Mouse (Mus musculus): Measurements from ENCODE around the gene Ssr2. TPM values are rescaled to one million over a fixed set of nuclear protein-coding genes. Genes with fewer than 3 reads are reported as not detected.
A peak's percentile ranks its signal among the peaks of the same experiment; 100 is the strongest.
"Not testable (repeated sequence)": the region's sequence is repeated elsewhere in the genome, so short reads cannot be mapped to it uniquely, and the experiment has no call there.

Ssr2 gene
- polyA plus RNA-seq, 2 experiments from 2014 or later, result 160 to 161 TPM

DNA sequence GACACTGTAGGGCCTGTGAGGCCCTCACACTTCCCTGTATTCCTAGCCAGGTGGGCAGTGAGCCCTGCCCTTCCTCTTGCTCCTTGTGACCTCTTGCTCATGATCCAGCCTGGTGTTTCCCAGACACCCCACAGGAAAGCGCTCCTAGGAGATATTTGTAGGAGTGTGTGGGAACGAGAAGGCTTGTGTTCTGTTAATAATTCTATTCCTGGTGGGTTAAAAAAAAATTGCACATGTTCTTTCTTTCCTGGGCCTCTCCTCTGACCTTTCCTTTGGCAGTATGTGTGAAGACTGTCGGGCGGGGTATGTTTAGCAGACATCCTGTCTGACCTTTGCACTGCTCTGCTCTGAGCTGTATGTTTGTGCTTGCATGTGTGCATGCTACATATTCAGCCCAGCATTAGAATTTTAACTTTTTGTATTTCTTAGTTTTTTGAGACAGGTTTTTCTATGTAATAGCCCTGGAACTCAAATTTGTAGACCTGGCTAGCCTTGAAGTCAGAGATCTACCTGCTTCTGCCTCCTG lies 9.1 kb upstream of the Ssr2 start:
- ATAC-seq, result peak; percentile 49

DNA sequence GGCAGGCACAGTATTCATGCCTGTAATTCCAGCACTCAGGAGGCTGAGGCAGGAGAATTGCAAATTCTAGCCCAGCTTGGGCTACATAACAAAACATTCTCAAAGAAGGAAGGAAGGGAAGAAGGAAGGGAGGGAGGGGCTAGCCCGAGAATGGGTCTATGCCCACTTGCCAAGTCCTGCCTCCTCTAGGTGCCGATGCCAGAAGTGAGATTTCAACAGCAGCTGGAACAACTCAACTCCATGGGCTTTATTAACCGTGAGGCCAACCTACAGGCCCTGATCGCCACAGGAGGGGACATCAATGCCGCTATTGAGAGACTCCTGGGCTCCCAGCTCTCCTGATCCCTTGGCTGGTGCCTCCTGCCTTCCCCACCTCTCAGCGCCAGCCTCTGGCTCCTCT lies 7.8 kb upstream of the Ssr2 start:
- no peak for ATAC-seq

DNA sequence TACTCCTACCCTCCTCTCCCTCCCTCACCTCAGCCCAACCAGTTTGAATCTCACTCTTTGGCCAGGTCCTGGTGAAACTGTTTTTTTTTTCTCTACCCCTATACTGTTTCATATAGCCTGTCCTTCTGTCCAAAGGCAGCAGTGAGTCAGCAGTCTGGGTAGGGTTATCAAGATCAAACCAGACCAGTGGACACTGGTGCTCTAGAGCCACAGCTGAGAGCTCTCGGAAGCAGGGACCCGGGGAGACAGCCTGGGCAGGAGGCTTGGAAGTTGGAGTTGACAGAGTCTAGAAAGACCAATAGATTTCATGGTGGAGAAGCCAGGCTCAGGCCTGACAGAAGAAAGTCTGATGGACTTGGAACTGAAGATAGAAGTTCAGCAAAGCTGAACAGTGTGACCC lies 7.1 kb upstream of the Ssr2 start:
- ATAC-seq, result no peak

DNA sequence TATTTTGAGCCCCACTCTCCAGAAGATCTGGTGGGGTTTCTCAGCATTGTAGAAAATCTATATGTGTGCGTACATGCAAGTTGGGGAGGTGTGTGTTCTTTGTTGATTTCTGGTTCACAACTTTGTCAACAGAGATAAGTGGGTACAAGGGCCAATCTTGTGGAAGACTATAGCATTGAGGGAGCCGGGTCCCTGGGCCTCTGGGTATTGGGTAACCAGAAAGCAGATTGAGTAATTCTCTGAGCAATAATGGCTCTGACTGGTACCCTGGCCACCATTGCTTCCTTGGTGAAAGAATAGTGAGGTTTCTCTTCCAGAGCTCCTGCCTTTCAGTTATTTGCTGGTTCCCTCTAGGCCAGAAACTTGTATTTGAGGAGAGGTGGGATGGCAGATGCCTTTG lies 6.6 kb upstream of the Ssr2 start:
- no peak for ATAC-seq

DNA sequence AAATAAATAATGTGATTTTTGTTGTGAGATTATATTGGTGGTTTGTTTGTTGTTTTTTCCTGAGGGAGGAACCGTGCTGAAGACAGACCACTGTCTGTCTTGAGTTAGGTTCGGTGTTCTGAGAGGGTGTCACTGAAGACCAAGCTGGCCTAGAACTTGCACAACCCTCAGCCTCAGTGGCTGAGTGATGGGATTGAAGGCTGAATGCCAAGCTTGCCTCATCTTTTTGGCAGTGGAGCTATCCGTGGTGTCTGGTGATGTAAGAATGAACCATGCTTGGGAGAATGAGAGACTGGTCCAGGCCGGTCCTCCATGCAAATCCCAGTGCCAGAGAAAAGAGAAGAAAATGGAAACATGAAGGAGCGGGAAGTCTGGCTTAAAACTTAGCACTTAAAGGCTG lies 6.0 kb upstream of the Ssr2 start:
- no peak for ATAC-seq

DNA sequence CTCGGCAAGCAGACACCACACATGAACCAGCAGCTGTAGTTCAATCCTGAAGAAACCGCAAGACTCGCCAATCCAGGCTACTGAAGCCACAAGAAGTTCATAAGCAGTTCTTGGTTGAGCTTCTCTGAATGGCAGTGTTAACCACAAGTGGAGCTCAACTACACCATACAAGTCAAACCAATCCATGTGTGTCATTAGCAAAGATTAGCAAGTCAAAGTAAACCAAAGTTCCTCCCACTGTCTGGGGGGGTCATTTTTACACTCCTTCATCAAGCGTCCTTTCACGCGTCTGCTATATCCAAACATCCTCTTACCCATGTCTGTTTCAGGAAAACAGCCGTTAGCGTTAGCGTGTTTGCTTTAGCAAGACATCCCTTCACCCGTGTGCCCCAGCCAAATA lies 5.3 kb upstream of the Ssr2 start:
- no peak for ATAC-seq

DNA sequence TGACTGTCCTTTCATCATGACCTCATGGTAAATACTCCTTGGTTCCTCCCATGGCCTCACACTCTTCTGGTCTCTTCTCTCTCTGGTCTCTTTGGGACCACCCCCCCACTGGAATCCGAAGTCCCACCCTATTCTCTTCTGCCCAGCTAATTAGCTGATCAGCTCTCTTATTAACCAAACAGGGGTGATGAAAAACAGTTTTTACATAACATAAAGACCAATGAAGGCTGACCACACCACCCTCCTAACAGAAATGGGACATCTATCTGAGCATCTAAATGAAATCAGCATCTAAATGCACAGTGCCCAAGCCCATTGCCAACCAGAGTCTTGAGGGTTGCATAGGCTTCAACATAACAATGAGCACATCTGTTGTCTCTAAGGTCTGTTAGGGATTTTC lies 3.8 kb upstream of the Ssr2 start:
- no peak for ATAC-seq

DNA sequence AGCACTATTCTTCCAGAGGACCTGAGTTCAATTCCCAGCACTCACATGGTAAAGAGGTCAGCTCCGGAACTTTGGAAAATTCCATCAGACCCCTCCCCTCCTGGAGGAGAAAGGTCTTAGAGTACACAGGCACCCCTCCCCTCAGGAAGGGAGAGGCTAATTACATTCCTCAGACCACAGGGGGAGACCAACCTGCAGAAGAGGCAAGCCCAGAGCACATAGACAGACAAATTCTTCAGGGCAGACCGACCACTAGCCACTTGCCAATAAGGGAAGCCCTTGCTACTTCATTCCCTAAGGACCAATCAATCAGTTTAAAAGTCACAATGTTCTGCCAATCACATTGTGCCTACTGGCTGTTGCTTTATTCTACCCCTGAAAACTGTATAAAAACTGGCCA lies 2.8 kb upstream of the Ssr2 start:
- no peak for ATAC-seq

DNA sequence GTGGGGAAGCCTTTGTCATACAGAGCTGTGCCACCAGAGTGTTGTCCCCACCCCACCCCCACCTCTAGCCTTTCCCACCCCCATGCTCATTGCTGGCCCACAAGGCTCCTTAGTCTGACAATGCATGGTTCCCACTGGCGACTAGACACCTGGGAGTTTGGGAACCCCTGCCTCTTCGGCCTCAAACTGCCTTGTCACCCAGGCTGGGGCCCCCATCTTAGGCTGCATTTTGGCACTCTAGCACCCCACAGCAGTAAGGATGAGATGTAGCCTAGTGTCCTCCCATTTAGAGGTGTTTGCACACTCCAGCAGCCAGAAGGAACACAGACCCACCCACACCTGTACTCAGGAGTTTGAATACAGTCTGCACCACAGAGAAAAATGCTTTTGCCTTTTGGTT lies 1.9 kb upstream of the Ssr2 start:
- ATAC-seq, result no peak

DNA sequence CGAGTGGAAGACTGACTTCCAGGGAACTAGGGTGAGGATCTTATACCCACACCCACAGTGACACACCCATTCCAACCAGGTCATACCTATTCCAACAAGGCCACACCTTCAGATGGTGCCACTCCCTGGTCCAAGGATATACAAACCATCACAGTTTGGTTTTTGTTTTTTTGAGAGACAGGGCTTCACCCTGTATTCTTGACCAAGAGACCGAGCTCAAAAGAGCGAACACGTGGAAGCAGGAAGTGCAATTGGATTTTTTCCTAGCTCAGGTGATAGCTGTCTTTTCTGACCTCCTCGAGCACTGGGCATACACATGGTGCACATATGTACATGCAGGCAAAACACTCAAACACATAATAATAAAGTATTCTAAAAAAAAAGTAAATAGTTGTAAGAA lies 2.2 kb downstream of the Ssr2 start:
- not testable (repeated sequence) for ATAC-seq

DNA sequence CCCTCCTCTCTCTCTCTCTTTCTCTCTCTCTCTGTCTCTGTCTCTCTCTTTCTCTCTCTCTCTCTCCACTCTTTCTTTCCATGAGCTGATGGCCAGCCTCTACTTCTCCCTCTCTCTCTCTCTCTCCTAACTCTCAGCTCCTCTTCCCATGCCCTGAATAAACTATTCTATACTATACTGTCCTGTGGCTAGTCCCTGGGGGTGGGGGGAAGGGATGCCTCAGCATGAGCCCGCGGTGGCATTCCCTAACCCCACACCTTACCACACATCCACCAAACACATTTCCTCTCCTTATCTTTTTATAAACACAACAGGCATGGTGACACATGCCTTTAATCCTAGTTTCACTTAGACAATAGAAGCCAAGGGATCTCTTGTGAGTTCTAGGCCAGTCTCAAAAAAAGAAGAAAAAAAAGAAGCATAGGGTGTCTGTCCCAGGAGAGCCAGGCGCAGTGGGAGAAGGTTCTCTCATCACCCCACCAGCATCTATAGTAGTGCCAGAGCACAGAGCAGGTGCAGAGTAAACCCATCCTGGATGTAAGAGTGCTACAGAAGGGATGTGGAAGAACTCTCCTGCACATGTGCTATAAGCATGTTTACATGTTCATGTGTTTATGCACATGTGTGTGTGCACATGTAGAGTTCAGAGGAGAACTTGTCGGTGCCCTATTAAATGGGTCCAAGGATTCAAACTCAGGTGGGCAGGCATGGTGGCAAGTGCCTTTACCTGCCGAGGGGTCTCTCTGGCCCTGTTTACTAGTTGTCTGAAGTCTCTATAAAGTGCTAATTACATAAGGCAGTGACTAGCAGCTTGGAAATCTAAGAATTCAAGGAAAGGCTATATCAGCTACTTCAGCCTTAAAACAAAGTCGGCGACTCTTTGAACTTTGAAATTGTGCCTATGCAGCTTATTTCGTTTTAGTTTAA lies 3.1 kb downstream of the Ssr2 start:
- no peak for ATAC-seq

DNA sequence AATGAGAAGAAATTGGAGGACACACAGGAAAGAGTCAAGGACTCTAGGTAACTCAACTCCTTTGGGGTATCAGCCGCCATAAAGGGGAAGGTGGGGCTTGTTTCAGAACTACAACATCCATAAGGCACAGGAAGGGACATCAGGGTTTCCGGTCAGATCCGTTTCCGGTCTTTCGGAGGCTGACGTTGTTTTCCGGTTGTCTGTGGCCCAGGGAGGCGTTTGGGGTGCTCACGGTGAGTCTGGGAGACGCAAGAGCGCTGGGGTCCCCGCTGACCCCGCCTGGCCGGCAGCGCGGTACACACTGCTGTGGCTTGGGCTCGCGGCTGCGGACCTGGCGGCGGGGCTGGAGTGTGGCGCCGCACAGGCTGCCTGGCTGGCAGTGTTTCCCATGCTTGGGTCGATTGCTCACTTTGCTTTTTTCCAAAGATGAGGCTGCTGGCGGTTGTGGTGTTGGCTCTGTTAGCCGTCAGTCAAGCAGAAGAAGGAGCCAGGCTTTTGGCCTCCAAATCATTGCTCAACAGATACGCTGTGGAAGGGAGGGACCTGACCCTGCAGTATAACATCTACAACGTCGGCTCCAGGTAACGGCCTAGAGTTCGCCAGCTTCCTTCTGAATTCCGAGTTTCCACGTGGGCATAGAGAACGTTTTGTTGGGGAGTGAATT lies 3.9 kb downstream of the Ssr2 start:
- ATAC-seq, result peak; percentile 99

DNA sequence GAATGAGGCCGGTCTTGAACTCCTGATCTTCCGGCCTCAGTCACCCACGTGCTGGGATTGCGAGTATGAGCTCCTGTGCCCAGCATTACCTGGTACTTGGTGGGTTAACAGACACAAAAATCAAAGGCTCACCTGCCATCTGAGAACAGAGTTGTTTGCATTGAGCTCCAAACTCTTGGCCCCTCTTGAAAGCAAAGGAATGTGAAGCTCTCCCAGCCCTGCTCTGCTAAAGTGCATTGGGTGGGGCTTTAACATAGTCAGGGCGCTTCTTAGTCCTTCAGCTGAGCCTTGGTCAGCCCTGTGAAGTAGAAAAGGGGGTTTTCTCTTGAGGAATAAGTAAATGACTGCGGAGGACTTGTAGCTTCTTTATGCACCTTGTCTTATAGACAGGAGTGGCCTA lies 10.1 kb downstream of the Ssr2 start:
- no peak for ATAC-seq

DNA sequence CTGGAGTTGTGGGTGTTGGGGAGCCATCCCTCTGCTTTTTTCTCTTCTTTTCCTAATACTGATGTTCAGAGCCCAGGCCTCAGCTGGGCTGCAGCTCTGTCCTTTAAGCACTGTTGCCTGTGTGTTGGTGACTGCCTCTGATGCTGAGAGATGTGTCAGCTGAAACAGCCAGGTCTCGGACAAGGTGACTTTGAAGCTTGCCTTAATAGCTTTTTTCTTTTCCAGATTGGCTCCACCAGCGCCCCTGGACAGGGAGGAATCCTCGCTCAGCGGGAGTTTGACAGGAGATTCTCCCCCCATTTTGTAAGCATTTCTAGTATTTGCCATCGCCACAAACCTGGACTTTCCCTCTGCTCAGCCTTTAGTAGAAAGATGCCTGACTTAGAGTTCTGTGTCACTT lies 11.0 kb downstream of the Ssr2 start:
- no peak for ATAC-seq

DNA sequence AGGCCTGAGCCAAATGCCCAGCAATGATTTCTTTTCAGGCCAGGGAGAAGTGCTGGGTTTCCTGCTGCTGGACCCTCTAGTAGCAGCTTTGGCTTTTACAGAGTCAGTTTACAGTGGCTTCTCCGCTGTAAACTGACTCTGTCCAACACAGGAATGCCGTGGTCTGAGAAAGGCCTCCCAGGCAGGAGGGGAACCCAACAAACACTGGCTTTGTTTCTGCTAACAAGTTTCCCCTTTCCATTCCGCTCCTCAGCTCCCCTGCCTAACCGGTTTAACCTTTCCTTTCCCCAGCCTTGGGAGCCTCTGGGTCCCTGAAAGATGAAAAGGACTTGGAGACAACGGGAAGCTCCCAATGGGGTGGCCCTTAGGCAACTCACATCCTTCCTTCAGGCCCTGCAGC lies 14.6 kb downstream of the Ssr2 start:
- ATAC-seq, result no peak

DNA sequence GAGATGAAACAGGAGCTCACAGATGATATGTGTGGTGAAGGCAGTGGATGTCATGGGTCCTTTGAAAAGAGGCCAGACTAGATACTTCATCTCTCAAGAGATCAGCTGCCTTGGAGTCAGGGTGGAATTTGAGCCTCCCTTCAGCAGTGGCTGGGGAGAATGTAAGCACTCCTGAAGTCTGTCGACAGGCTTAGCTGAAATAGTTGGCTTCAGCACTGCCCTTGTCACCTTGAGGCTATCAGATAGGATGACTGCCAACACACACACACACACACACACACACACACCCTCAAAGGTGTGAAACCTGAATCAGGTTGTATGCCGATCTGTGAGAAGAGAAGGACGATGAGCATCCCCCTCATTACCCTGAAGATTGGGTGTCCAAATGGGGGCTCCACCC lies 15.4 kb downstream of the Ssr2 start:
- no peak for ATAC-seq

DNA sequence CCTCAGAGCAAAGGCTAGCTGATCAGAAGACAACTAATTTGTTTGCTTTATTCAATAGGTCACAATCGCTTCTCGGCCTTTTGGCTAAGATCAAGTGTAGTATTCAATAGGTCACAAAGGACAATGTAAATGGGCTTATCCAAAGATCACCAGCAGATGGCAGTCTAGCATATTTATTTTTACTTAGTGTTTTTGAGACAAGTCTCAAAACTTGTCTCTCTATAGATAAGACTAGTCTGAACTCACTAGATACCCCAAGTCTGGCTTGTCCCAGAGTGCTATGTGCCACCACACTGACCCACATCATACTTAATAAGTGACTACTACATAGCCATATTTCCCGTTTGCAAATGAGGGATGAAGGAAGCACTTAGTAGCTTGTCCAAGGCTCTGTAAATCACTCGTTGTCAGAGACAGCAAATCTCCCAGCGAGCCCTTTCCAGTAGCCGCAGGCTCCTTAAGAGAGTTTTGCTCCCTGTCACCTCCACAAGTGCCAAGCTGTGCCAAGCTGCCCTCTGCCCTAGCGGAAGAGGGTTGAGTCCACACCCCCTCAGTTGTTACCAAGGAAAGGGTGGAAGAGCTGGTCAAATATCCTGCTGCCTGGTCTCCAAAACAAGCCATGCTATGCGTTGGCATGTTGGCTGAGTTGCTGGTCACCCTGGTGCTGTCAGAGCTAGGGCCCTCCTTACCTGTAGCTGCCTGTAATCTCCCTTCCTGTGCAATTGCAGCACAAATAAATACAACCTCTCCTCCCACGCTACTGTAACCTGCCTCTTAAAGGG lies 16.5 kb downstream of the Ssr2 start:
- ATAC-seq, result peak; percentile 81

DNA sequence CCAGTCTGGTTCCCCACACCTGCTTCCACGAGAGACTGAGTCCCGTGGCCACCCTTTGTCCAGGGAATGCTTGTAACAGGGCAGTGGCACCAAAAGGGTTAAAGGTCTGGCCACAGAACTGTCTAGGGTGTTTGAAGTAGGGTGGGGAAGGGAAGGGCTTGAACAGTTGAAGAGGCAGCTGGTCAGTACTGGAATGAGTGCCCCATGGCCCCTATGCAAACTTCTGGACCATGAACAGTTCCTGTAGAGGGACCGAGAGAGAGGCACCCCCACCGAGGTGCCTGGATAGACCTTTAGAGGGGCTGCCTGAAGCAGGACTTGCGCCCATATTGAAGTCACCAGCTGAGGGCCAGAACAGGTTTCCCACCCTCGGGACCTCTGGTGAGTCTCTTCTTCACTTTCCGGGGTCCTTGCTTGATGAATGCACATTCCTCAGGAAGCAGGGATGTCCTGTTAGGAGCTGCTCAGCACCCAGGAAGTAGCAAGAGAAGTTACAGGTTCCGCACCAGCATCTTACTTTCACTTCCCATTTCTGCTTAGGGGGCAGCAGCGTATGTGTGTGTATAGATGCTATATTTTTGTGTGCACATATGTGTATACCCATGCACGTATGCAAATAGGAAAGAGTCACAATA lies 17.4 kb downstream of the Ssr2 start:
- peak; percentile 58 for ATAC-seq

DNA sequence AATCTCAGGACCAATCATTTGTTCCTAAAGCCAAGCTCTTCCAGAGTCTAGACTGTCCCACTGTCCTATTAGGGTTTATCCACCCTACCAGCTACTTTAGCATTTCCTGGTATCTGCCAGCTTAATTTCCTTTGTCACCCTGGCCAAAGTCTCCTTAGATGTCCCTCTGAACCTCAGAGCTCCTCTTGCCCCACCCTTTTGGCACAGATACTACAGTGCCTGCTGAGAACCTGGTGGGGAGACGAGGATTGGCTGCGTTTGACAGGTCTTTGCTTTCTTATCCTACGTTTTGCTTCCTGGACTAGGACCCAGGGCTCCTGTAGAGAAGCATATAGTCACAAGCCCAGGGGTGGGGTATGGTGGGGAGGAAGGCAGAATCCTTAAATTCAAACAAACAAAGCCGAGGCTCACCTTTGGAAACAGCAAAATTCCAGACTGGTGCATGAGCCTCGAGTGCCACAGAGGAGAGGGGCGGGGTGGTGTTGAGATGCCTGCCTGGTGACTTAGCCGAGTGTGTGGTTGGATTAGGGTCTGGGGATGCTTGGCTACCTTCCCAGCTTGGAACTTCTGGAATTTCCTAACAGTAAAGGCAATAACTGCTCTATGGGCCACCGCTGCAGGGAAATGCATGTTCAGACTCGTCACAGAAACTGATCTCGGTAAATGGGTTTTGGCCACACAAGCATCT lies 18.4 kb downstream of the Ssr2 start:
- ATAC-seq, result no peak

DNA sequence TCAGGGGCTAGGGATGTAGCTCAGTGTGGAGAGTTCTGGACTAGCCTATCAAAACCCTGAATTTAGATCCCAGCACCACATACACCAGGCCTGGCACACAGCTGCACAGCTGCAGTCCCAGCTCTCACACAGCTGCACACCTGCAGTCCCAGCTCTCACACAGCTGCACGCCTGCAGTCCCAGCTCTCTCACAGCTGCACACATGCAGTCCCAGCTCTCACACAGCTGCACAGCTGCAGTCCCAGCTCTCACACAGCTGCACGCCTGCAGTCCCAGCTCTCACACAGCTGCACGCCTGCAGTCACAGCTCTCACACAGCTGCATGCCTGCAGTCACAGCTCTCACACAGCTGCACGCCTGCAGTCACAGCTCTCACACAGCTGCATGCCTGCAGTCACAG lies 20.9 kb downstream of the Ssr2 start:
- not testable (repeated sequence) for ATAC-seq

DNA sequence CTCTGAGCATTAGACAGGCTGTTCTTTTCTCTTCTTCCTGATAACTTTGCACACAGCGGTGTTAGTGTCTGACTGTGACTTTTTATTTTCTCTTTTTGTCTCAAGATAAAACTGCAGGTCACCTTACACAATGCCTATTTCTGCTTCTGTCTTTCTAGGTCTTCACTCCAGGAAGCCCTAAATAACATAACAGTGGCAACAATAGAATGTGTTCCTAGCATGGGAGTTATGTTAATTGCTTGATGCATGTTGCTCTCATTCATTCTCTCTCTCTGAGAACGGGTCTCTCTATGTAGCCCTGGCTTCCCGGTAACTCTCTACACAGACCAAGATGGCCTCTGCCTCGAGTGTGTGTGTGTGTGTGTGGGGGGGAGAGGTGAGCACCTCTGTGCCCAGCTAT lies 26.8 kb downstream of the Ssr2 start:
- no peak for ATAC-seq

DNA sequence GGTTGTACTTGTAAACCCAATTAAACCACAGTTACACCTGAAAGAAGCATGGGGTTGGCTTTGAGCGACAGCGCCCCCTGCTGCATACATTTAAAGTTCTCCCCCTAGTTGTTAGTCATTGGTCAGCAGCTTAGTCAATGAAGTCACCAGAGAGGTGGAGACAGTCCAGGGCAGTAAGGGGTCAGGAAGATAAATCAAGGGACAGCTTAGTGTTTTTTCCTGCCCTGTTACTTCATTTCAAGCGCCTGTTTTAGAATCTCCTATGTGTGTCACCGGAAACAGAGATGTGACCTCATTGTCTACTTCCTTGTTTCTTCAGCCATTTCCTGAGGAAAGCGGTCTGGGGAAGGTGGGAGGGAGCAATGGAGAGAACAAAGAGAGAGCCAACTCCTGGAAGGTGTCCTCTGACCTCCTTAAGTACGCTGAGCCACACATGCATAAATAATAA lies 28.1 kb downstream of the Ssr2 start:
- peak; percentile 57 for ATAC-seq
